Mouse (Mus musculus) layer of hippocampus, adult 6 months (tissue): ENCODE data around the gene Gm14781. TPM values are rescaled to one million over a fixed set of nuclear protein-coding genes. Genes with fewer than 3 reads are reported as not detected.

Source experiments
- long read RNA-seq, 2 experiments: library from polyadenylated mRNA; unstranded; transcript quantifications; one replicate each; pipeline ENCODE4 v2.0.0; 2019 to 2020
- polyA plus RNA-seq: library from polyadenylated mRNA; unstranded; fragments of <200 nt; fragmentation: Nextera tagmentation; gene quantifications from 2 replicates; pipeline ENCODE4 v1.2.3, GENCODE M21; 2021

The Gm14781 gene
- polyA plus RNA-seq, result not detected in 2 replicates
- long read RNA-seq, experiment 1, result 0 reads
- long read RNA-seq, experiment 2, result 0 reads

GRCm38 (mm10) chrX:91631894-91632293 lies at the start of gene Gm14781:
Gene Gm14781, plus strand, starts transcription at chrX:91632194.

Other genes with a start within 250 kb of the Gm14781 start
- not detected in 2 replicates for gene Gm5072, start 239.7 kb upstream of the Gm14781 start, polyA plus RNA-seq
- not detected in 2 replicates for gene Gm8914, start 152.1 kb upstream of the Gm14781 start, polyA plus RNA-seq
- gene 1700084M14Rik, start 56.3 kb upstream of the Gm14781 start, polyA plus RNA-seq, result not detected in 2 replicates
- not detected in 2 replicates for gene Mageb5, start 150.8 kb downstream of the Gm14781 start, polyA plus RNA-seq